Mouse (Mus musculus) heart, adult 2 months (tissue): ENCODE data around the gene Slc35a3. TPM values are rescaled to one million over a fixed set of nuclear protein-coding genes. Genes with fewer than 3 reads are reported as not detected.

Source experiments
- DNase-seq, 2 experiments: peaks; one replicate each; pipeline ENCODE4 v3.0.0; 2021
- H3K27ac ChIP-seq: fragments of 200-600 bp; 2 replicates; pipeline ENCODE4 v1.8.1; 2022
- H3K27me3 ChIP-seq: fragments of 200-500 bp; 2 replicates; pipeline ENCODE4 v1.6.1; 2012; ENCODE audit warnings: mild to moderate bottlenecking, low read length, inconsistent platforms, mixed read lengths; ENCODE audit not compliant: control insufficient read depth, insufficient read depth
- H3K36me3 ChIP-seq: fragments of 200-500 bp; 2 replicates; pipeline ENCODE4 v1.6.1; 2012; ENCODE audit warnings: low read length, inconsistent platforms; ENCODE audit not compliant: control insufficient read depth, insufficient read depth
- H3K4me1 ChIP-seq: fragments of 200-500 bp; 2 replicates; pipeline ENCODE4 v1.6.1; 2011; ENCODE audit warnings: low read length; ENCODE audit not compliant: control insufficient read depth, insufficient read depth
- H3K4me3 ChIP-seq: fragments of 200-600 bp; 2 replicates; pipeline ENCODE4 v1.8.1; 2022
- H3K79me2 ChIP-seq: fragments of 200-500 bp; replicated peaks from 2 replicates; pipeline ENCODE4 v1.6.1; 2012; ENCODE audit warnings: mild to moderate bottlenecking, inconsistent platforms, low read length, moderate library complexity, mixed read lengths; ENCODE audit not compliant: control insufficient read depth, insufficient read depth
- H3K9ac ChIP-seq: fragments of 200-500 bp; 2 replicates; pipeline ENCODE4 v1.6.1; 2012; ENCODE audit warnings: low read depth, mild to moderate bottlenecking, control low read depth, inconsistent platforms, low read length, mixed read lengths
- CTCF ChIP-seq: fragments of 200-600 bp; IDR thresholded peaks from 2 replicates; pipeline ENCODE4 v1.8.1; 2022; ENCODE audit warnings: antibody characterized with exemption, mild to moderate bottlenecking, moderate library complexity
- EP300 ChIP-seq: fragments of 200-500 bp; IDR thresholded peaks from 2 replicates; pipeline ENCODE4 v1.6.1; 2011; ENCODE audit warnings: low read depth, low read length, control low read depth; ENCODE audit not compliant: insufficient read depth
- POLR2A ChIP-seq: fragments of 200-500 bp; IDR thresholded peaks from 2 replicates; pipeline ENCODE4 v1.6.1; 2011; ENCODE audit warnings: mild to moderate bottlenecking, low read depth, low read length, control low read depth; ENCODE audit not compliant: insufficient read depth
- WGBS: fragments of 180-500 bp; shearing (Covaris S2); methylation state at CpG from one replicate; pipeline ENCODE4 v1.1.7; 2018; 5-methylcytosine and 5-hydroxymethylcytosine counted together
- intact Hi-C: fragments of 180-260 bp; cut with DNase I; formaldehyde crosslinking; loops from one replicate; pipeline ENCODE4 v1.15.1; 2025
- polyA plus RNA-seq: library from polyadenylated mRNA; depleted of rRNA; stranded (reverse); fragments of >200 nt; gene quantifications from 2 replicates; pipeline ENCODE4 v1.2.3, GENCODE M21; 2012
- total RNA-seq, 2 experiments: library from RNA; stranded (reverse); gene quantifications; 2 replicates each; pipeline ENCODE4 v1.2.3; 2021

Gene Slc35a3
- total and polyA plus RNA-seq, 3 experiments, result 5.7 to 11.2 (median 10.7) TPM

GRCm38 (mm10) chr3:116710941-116711340 lies 1.7 kb downstream of the Slc35a3 start:
- no peak for TF ChIP-seq EP300
- no peak for TF ChIP-seq CTCF
- no peak for TF ChIP-seq POLR2A
- Histone ChIP-seq H3K36me3 (peaks cover 7% of the 10 kb centered on the region; the same call in 1 of the 2 replicates), H3K9ac (0 out of 2 replicates have a peak overlapping the region, but pooled peaks have one; percentile 59), H3K4me1 (peaks cover 9% of the 10 kb centered on the region), H3K27ac (peak overlapping the region; percentile 91), H3K4me3 (peak overlapping the region; percentile 80), H3K79me2 (peaks cover 4% of the 10 kb centered on the region; the same call in 1 of the 2 replicates), H3K27me3 (no peaks in the 10 kb centered on the region)
- 18% methylated on average over 9 of the region's 9 CpGs for WGBS
- intact Hi-C loops, result loop anchor here (1.0 to 5.0 kb wide), 3 partner anchors 48 to 199 kb away; partner anchors contain the start of genes Dbt and Mfsd14a
- no peak for DNase-seq

- intact Hi-C loops, result no loop called here
- peaks cover 4% of the 10 kb centered on the region; the same call in 1 of the 2 replicates for H3K79me2 ChIP-seq
- no peaks in the 10 kb centered on the region for H3K27me3 ChIP-seq
- no peak overlapping the region for H3K4me3 ChIP-seq
- H3K36me3 ChIP-seq, result peaks cover 4% of the 10 kb centered on the region; the same call in 1 of the 2 replicates
- H3K9ac ChIP-seq, result no peak overlapping the region
- peaks cover 3% of the 10 kb centered on the region for H3K4me1 ChIP-seq
- WGBS, result 100% methylated on average over 1 of the region's 1 CpGs
- no peak overlapping the region for H3K27ac ChIP-seq
- TF ChIP-seq EP300 (no peak), POLR2A (no peak), CTCF (no peak)
- no peak for DNase-seq
Measured at GRCm38 (mm10) chr3:116705637-116706204, 6.9 kb downstream of the Slc35a3 start.

- no peak for DNase-seq
- Histone ChIP-seq H3K4me1 (no peaks in the 10 kb centered on the region), H3K27ac (no peak overlapping the region), H3K27me3 (no peaks in the 10 kb centered on the region), H3K79me2 (peaks cover 3% of the 10 kb centered on the region; the same call in 1 of the 2 replicates), H3K36me3 (peaks cover 3% of the 10 kb centered on the region; the same call in 1 of the 2 replicates), H3K4me3 (no peak overlapping the region), H3K9ac (no peak overlapping the region)
- TF ChIP-seq CTCF, result 0 out of 2 replicates have a peak, but pooled peaks have one; percentile 16
- no peak for TF ChIP-seq EP300
- no peak for TF ChIP-seq POLR2A
- intact Hi-C loops, result no loop called here
- WGBS, result 94% methylated on average over 5 of the region's 5 CpGs
Measured at GRCm38 (mm10) chr3:116703835-116704234, 8.8 kb downstream of the Slc35a3 start.

GRCm38 (mm10) chr3:116702647-116703272 lies 9.9 kb downstream of the Slc35a3 start:
- peaks cover 3% of the 10 kb centered on the region; the same call in 1 of the 2 replicates for H3K36me3 ChIP-seq

GRCm38 (mm10) chr3:116701601-116702000 lies 11.0 kb downstream of the Slc35a3 start:
- Histone ChIP-seq H3K79me2 (peaks cover 3% of the 10 kb centered on the region; the same call in 1 of the 2 replicates), H3K4me1 (no peaks in the 10 kb centered on the region), H3K4me3 (no peak overlapping the region), H3K36me3 (peaks cover 1% of the 10 kb centered on the region; the same call in 1 of the 2 replicates), H3K27me3 (no peaks in the 10 kb centered on the region), H3K9ac (no peak overlapping the region), H3K27ac (no peak overlapping the region)
- DNase-seq, result no peak
- TF ChIP-seq POLR2A (no peak), EP300 (no peak), CTCF (no peak)
- intact Hi-C loops, result no loop called here
- 96% methylated on average over 4 of the region's 4 CpGs for WGBS

More at GRCm38 (mm10) chr3:116702647-116703272, 9.9 kb downstream of the Slc35a3 start:
- H3K79me2 ChIP-seq, result peaks cover 3% of the 10 kb centered on the region; the same call in 1 of the 2 replicates
- H3K4me3 ChIP-seq, result no peak overlapping the region
- intact Hi-C loops, result no loop called here
- TF ChIP-seq EP300, result no peak
- no peak for TF ChIP-seq POLR2A
- no peak for TF ChIP-seq CTCF
- no peaks in the 10 kb centered on the region for H3K4me1 ChIP-seq
- no peak overlapping the region for H3K27ac ChIP-seq
- whole genome bisulfite sequencing, result 94% methylated on average over 1 of the region's 1 CpGs
- no peaks in the 10 kb centered on the region for H3K27me3 ChIP-seq
- DNase-seq, result no peak
- no peak overlapping the region for H3K9ac ChIP-seq

- Histone ChIP-seq H3K36me3 (no peaks in the 10 kb centered on the region; the same call in 1 of the 2 replicates), H3K27ac (no peak overlapping the region), H3K4me1 (no peaks in the 10 kb centered on the region), H3K9ac (no peak overlapping the region), H3K79me2 (peaks cover 3% of the 10 kb centered on the region; the same call in 1 of the 2 replicates), H3K4me3 (no peak overlapping the region), H3K27me3 (no peaks in the 10 kb centered on the region)
- intact Hi-C loops, result no loop called here
- no peak for TF ChIP-seq EP300
- TF ChIP-seq CTCF, result peak; percentile 59
- 28% methylated on average over 2 of the region's 2 CpGs for WGBS
- no peak for DNase-seq
Measured at GRCm38 (mm10) chr3:116698786-116699185, 13.8 kb downstream of the Slc35a3 start.
